Mouse (Mus musculus) G1E-ER4 (cell line): Measurements from ENCODE around the gene Creb3l1. TPM values are rescaled to one million over a fixed set of nuclear protein-coding genes. Genes with fewer than 3 reads are reported as not detected.

Experiments used
- GATA1 ChIP-seq: IDR thresholded peaks from one replicate; pipeline ENCODE4 v1.8.0; 2012; ENCODE audit warnings: low read length, inconsistent platforms
- polyA plus RNA-seq: library from polyadenylated mRNA; stranded (reverse); fragments of >175 nt; gene quantifications from 2 replicates; pipeline ENCODE4 v1.2.3, GENCODE M21; 2012

The Creb3l1 gene
- polyA plus RNA-seq, 1 experiment, result 0.94 TPM

DNA sequence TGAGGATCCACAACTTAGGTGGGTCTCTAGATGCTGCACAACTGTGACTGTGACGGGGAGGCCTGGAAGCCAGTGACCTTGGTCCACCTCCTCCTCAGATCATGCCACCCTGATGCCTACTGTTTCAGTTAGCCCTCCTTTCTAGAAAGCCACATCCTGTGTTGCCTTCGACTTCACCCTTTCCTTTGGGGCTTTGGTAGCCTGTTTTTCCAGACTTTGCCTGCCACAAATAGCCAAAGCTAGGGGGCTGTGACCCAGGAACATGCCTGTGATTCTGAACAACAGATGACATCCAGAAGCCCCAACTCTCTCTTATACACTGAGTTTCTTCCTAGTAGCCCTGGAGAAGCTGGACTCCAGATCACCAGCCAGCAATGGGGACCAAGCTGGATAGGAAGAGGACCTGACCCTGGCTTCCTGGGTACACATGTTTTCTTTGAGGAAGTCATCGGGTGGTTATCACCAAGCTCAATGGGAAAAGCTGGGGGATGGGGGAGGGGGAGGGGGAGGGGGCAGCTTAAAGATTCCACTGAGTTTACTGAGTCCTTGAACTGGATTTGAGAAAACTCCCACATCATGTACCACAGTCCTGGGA is 59.6 kb downstream of the Creb3l1 start:
- no peak for TF ChIP-seq GATA1

GRCm38 (mm10) chr2:91963443-91963932 is 60.8 kb downstream of the Creb3l1 start:
- no peak for TF ChIP-seq GATA1

GRCm38 (mm10) chr2:91962864-91963401 is 61.4 kb downstream of the Creb3l1 start:
- no peak for TF ChIP-seq GATA1

GRCm38 (mm10) chr2:91961901-91962761 is 62.2 kb downstream of the Creb3l1 start:
- TF ChIP-seq GATA1, result no peak

DNA sequence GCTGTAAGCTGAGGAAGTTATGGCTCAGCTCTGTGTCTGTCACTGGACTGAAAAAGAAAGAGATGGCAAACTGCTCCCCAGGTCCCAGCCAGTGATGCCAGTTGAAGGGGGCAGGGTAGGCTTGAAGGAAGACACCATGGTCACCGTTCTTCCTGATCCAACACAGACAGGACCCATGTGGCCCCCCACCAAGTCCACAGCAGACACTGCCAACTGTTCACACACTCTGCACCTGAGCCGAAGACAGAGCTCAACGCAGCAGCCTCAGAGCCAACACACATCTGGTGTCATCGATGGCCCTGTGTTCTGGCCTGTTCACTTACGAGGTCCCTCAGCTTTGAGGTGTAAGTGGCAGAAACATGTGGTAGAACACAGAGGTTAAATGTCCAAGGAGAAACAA is 63.8 kb downstream of the Creb3l1 start:
- no peak for TF ChIP-seq GATA1

GRCm38 (mm10) chr2:91959544-91960410 is 64.5 kb downstream of the Creb3l1 start:
- TF ChIP-seq GATA1, result no peak

- no peak for TF ChIP-seq GATA1
Observed at GRCm38 (mm10) chr2:91958701-91959457, 65.4 kb downstream of the Creb3l1 start.

- no peak for TF ChIP-seq GATA1
Observed at GRCm38 (mm10) chr2:91958049-91958448, 66.3 kb downstream of the Creb3l1 start.

- TF ChIP-seq GATA1, result no peak
Observed at GRCm38 (mm10) chr2:91957096-91957495, 67.2 kb downstream of the Creb3l1 start.

- no peak for TF ChIP-seq GATA1
Observed at GRCm38 (mm10) chr2:91955875-91956274, 68.4 kb downstream of the Creb3l1 start.

DNA sequence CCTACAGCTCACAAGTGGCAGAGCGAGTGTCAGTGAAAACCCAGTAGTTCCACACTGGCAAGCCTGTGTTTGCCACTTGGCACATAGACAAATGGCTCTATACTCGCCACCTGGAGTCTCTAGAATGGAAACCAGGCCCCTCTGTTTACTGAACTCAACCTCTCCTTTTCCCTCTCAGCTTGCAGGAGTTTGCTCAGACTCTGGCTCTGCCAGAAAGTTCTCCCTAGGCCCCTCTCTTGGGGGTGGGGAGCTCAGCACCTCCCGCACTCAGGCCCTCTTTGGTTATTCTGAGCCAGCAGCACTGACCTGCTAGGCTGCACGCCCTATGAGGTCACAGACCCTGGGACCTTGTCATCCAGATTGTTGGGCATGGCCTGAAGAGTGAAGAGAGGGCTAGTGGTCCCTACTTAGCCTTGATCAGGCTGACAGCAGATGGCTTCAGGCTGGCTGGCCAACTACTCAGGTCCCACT is 69.1 kb downstream of the Creb3l1 start:
- TF ChIP-seq GATA1, result no peak

GRCm38 (mm10) chr2:91953825-91954224 is 70.5 kb downstream of the Creb3l1 start:
- no peak for TF ChIP-seq GATA1

- TF ChIP-seq GATA1, result no peak
Observed at GRCm38 (mm10) chr2:91950275-91951085, 73.8 kb downstream of the Creb3l1 start.
